Mouse (Mus musculus): ENCODE measurements at regions not wholly inside any gene's neighbourhood (a gene's known extent, or its start where the extent isn't known, plus 50 kb on each side); places are given as distances from the start of the nearest gene placed in this dataset.

- WGBS (ENCODE audit: insufficient replicate concordance): 58% methylated on average over 8 of the region's 8 CpGs
- Histone ChIP-seq H3K36me3 (ENCODE audit: control insufficient read depth, insufficient read depth) (no peaks in the 10 kb centered on the region), H3K9me3 (replicated peaks; ENCODE audit: control insufficient read depth, low read length) (no peaks in the 10 kb centered on the region), H3K4me3 (ENCODE audit: low read depth, low read length) (no peak overlapping the region), H3K4me1 (ENCODE audit: control insufficient read depth, low read depth, low read length) (no peaks in the 10 kb centered on the region), H3K4me2 (ENCODE audit: low read depth, low read length) (no peak overlapping the region), H3K27me3 (ENCODE audit: control insufficient read depth, insufficient read depth, low read depth, low read length) (no peaks in the 10 kb centered on the region), H3K27ac (ENCODE audit: low read length) (no peak overlapping the region), H3K9ac (ENCODE audit: low read depth, low read length) (no peak overlapping the region)
- ATAC-seq (ENCODE audit: low read depth): no peak
Observed at GRCm38 (mm10) chr4:131075326-131075932, 131.2 kb downstream of the Matn1 start.

- ATAC-seq (ENCODE audit: low read depth): no peak
- no peak overlapping the region for H3K9ac ChIP-seq (ENCODE audit: low read depth, low read length)
- no peaks in the 10 kb centered on the region for H3K36me3 ChIP-seq (ENCODE audit: control insufficient read depth, insufficient read depth)
- no peak overlapping the region for H3K4me2 ChIP-seq (ENCODE audit: low read depth, low read length)
- H3K4me3 ChIP-seq (ENCODE audit: low read depth, low read length): no peak overlapping the region
- H3K27ac ChIP-seq (ENCODE audit: low read length): no peak overlapping the region
- no peaks in the 10 kb centered on the region for H3K4me1 ChIP-seq (ENCODE audit: control insufficient read depth, low read depth, low read length)
- WGBS (ENCODE audit: insufficient replicate concordance): 57% methylated on average over 3 of the region's 3 CpGs
- H3K9me3 ChIP-seq (replicated peaks; ENCODE audit: control insufficient read depth, low read length): no peaks in the 10 kb centered on the region
- no peaks in the 10 kb centered on the region for H3K27me3 ChIP-seq (ENCODE audit: control insufficient read depth, insufficient read depth, low read depth, low read length)
Observed at GRCm38 (mm10) chr4:131076628-131077027, 132.4 kb downstream of the Matn1 start.

GRCm38 (mm10) chr4:131080113-131080512, 135.9 kb downstream of the Matn1 start:
- Histone ChIP-seq H3K4me1 (ENCODE audit: control insufficient read depth, low read depth, low read length) (no peaks in the 10 kb centered on the region), H3K4me2 (ENCODE audit: low read depth, low read length) (no peak overlapping the region), H3K9ac (ENCODE audit: low read depth, low read length) (no peak overlapping the region), H3K27ac (ENCODE audit: low read length) (no peak overlapping the region), H3K27me3 (ENCODE audit: control insufficient read depth, insufficient read depth, low read depth, low read length) (no peaks in the 10 kb centered on the region), H3K4me3 (ENCODE audit: low read depth, low read length) (no peak overlapping the region), H3K36me3 (ENCODE audit: control insufficient read depth, insufficient read depth) (no peaks in the 10 kb centered on the region), H3K9me3 (replicated peaks; ENCODE audit: control insufficient read depth, low read length) (no peaks in the 10 kb centered on the region)
- 39% methylated on average over 1 of the region's 1 CpGs for WGBS (ENCODE audit: insufficient replicate concordance)
- ATAC-seq (ENCODE audit: low read depth): no peak

GRCm38 (mm10) chr4:131083405-131083804, 139.2 kb downstream of the Matn1 start:
- Histone ChIP-seq H3K36me3 (ENCODE audit: control insufficient read depth, insufficient read depth) (no peaks in the 10 kb centered on the region), H3K4me3 (ENCODE audit: low read depth, low read length) (no peak overlapping the region), H3K27ac (ENCODE audit: low read length) (no peak overlapping the region), H3K4me2 (ENCODE audit: low read depth, low read length) (no peak overlapping the region), H3K9me3 (replicated peaks; ENCODE audit: control insufficient read depth, low read length) (no peaks in the 10 kb centered on the region), H3K9ac (ENCODE audit: low read depth, low read length) (no peak overlapping the region), H3K27me3 (ENCODE audit: control insufficient read depth, insufficient read depth, low read depth, low read length) (no peaks in the 10 kb centered on the region), H3K4me1 (ENCODE audit: control insufficient read depth, low read depth, low read length) (no peaks in the 10 kb centered on the region)
- no peak for ATAC-seq (ENCODE audit: low read depth)
- WGBS (ENCODE audit: insufficient replicate concordance): 51% methylated on average over 3 of the region's 3 CpGs

GRCm38 (mm10) chr4:131097421-131097820, 153.2 kb downstream of the Matn1 start:
- no peak overlapping the region for H3K4me3 ChIP-seq (ENCODE audit: low read depth, low read length)
- H3K36me3 ChIP-seq (ENCODE audit: control insufficient read depth, insufficient read depth): no peaks in the 10 kb centered on the region
- H3K4me2 ChIP-seq (ENCODE audit: low read depth, low read length): no peak overlapping the region
- no peak overlapping the region for H3K27ac ChIP-seq (ENCODE audit: low read length)
- WGBS (ENCODE audit: insufficient replicate concordance): 31% methylated on average over 6 of the region's 6 CpGs
- no peak overlapping the region for H3K9ac ChIP-seq (ENCODE audit: low read depth, low read length)
- H3K9me3 ChIP-seq (replicated peaks; ENCODE audit: control insufficient read depth, low read length): no peaks in the 10 kb centered on the region
- no peaks in the 10 kb centered on the region for H3K4me1 ChIP-seq (ENCODE audit: control insufficient read depth, low read depth, low read length)
- no peak for ATAC-seq (ENCODE audit: low read depth)
- no peaks in the 10 kb centered on the region for H3K27me3 ChIP-seq (ENCODE audit: control insufficient read depth, insufficient read depth, low read depth, low read length)

GRCm38 (mm10) chr4:131100093-131100795, 156.1 kb downstream of the Matn1 start:
- Histone ChIP-seq H3K9ac (ENCODE audit: low read depth, low read length) (no peak overlapping the region), H3K36me3 (ENCODE audit: control insufficient read depth, insufficient read depth) (no peaks in the 10 kb centered on the region), H3K9me3 (replicated peaks; ENCODE audit: control insufficient read depth, low read length) (no peaks in the 10 kb centered on the region), H3K27ac (ENCODE audit: low read length) (no peak overlapping the region), H3K27me3 (ENCODE audit: control insufficient read depth, insufficient read depth, low read depth, low read length) (no peaks in the 10 kb centered on the region), H3K4me1 (ENCODE audit: control insufficient read depth, low read depth, low read length) (no peaks in the 10 kb centered on the region), H3K4me2 (ENCODE audit: low read depth, low read length) (no peak overlapping the region), H3K4me3 (ENCODE audit: low read depth, low read length) (no peak overlapping the region)
- no peak for ATAC-seq (ENCODE audit: low read depth)
- 43% methylated on average over 10 of the region's 10 CpGs for WGBS (ENCODE audit: insufficient replicate concordance)

GRCm38 (mm10) chr4:131100796-131101156, 156.6 kb downstream of the Matn1 start:
- WGBS (ENCODE audit: insufficient replicate concordance): 16% methylated on average over 13 of the region's 13 CpGs
- no peak for ATAC-seq (ENCODE audit: low read depth)
- Histone ChIP-seq H3K9me3 (replicated peaks; ENCODE audit: control insufficient read depth, low read length) (no peaks in the 10 kb centered on the region), H3K36me3 (ENCODE audit: control insufficient read depth, insufficient read depth) (no peaks in the 10 kb centered on the region), H3K9ac (ENCODE audit: low read depth, low read length) (no peak overlapping the region), H3K4me2 (ENCODE audit: low read depth, low read length) (no peak overlapping the region), H3K27ac (ENCODE audit: low read length) (no peak overlapping the region), H3K4me3 (ENCODE audit: low read depth, low read length) (no peak overlapping the region), H3K27me3 (ENCODE audit: control insufficient read depth, insufficient read depth, low read depth, low read length) (no peaks in the 10 kb centered on the region), H3K4me1 (ENCODE audit: control insufficient read depth, low read depth, low read length) (no peaks in the 10 kb centered on the region)

GRCm38 (mm10) chr4:131102163-131102562, 158.0 kb downstream of the Matn1 start:
- no peaks in the 10 kb centered on the region for H3K36me3 ChIP-seq (ENCODE audit: control insufficient read depth, insufficient read depth)
- no peaks in the 10 kb centered on the region for H3K9me3 ChIP-seq (replicated peaks; ENCODE audit: control insufficient read depth, low read length)
- ATAC-seq (ENCODE audit: low read depth): no peak
- no peak overlapping the region for H3K9ac ChIP-seq (ENCODE audit: low read depth, low read length)
- no peaks in the 10 kb centered on the region for H3K4me1 ChIP-seq (ENCODE audit: control insufficient read depth, low read depth, low read length)
- WGBS (ENCODE audit: insufficient replicate concordance): 51% methylated on average over 4 of the region's 4 CpGs
- H3K4me3 ChIP-seq (ENCODE audit: low read depth, low read length): no peak overlapping the region
- H3K4me2 ChIP-seq (ENCODE audit: low read depth, low read length): no peak overlapping the region
- H3K27ac ChIP-seq (ENCODE audit: low read length): no peak overlapping the region
- no peaks in the 10 kb centered on the region for H3K27me3 ChIP-seq (ENCODE audit: control insufficient read depth, insufficient read depth, low read depth, low read length)

- no peak for ATAC-seq (ENCODE audit: low read depth)
- no peaks in the 10 kb centered on the region for H3K4me1 ChIP-seq (ENCODE audit: control insufficient read depth, low read depth, low read length)
- H3K27me3 ChIP-seq (ENCODE audit: control insufficient read depth, insufficient read depth, low read depth, low read length): no peaks in the 10 kb centered on the region
- H3K9me3 ChIP-seq (replicated peaks; ENCODE audit: control insufficient read depth, low read length): no peaks in the 10 kb centered on the region
- WGBS (ENCODE audit: insufficient replicate concordance): 63% methylated on average over 13 of the region's 13 CpGs
- H3K36me3 ChIP-seq (ENCODE audit: control insufficient read depth, insufficient read depth): no peaks in the 10 kb centered on the region
- H3K4me3 ChIP-seq (ENCODE audit: low read depth, low read length): no peak overlapping the region
- H3K9ac ChIP-seq (ENCODE audit: low read depth, low read length): no peak overlapping the region
- H3K27ac ChIP-seq (ENCODE audit: low read length): no peak overlapping the region
- H3K4me2 ChIP-seq (ENCODE audit: low read depth, low read length): no peak overlapping the region
Observed at GRCm38 (mm10) chr4:131107127-131107857, 163.1 kb downstream of the Matn1 start.

Data from liver, embryonic 16.5 days (tissue).